Mouse (Mus musculus) MEL (cell line): ENCODE measurements around the gene Ctnnbip1.

Experiments used
- CTCF ChIP-seq, 3 experiments: IDR thresholded peaks in 2 of 3; conservative IDR thresholded peaks in 1 of 3; 2 replicates each; pipeline ENCODE4 v1.5.1; 2011 to 2012; ENCODE audit warnings: low read length in 3 of 3, low read depth in 2 of 3, mild to moderate bottlenecking in 2 of 3, improper control_type of control experiment in 1 of 3, inconsistent platforms in 1 of 3, mixed read lengths in 1 of 3, moderate library complexity in 1 of 3; ENCODE audit not compliant: control insufficient read depth in 1 of 3, insufficient read depth in 1 of 3, poor library complexity in 1 of 3, severe bottlenecking in 1 of 3
- GABPA ChIP-seq: IDR thresholded peaks from 2 replicates; pipeline ENCODE4 v1.6.1; 2012; ENCODE audit warnings: low read depth, mild to moderate bottlenecking, inconsistent platforms, low read length, improper control_type of control experiment, moderate library complexity
- GATA1 ChIP-seq: IDR thresholded peaks from 2 replicates; pipeline ENCODE4 v1.6.1; 2011; ENCODE audit warnings: low read depth, low read length, improper control_type of control experiment
- HCFC1 ChIP-seq: IDR thresholded peaks from 2 replicates; pipeline ENCODE4 v1.6.1; 2012; ENCODE audit warnings: low read depth, mild to moderate bottlenecking, inconsistent platforms, low read length, improper control_type of control experiment, moderate library complexity
- MYC ChIP-seq: IDR thresholded peaks from 2 replicates; pipeline ENCODE4 v1.6.1; 2011; ENCODE audit warnings: low read depth, mild to moderate bottlenecking, low read length, improper control_type of control experiment, moderate library complexity
- NELFE ChIP-seq: IDR thresholded peaks from 2 replicates; pipeline ENCODE4 v1.6.1; 2011; ENCODE audit warnings: low read depth, low read length, improper control_type of control experiment
- NRF1 ChIP-seq: IDR thresholded peaks from 2 replicates; pipeline ENCODE4 v1.6.1; 2014; ENCODE audit warnings: low read depth, mild to moderate bottlenecking, inconsistent platforms, low read length, improper control_type of control experiment, moderate library complexity; ENCODE audit not compliant: poor library complexity, insufficient read depth, severe bottlenecking
- SMC3 ChIP-seq: IDR thresholded peaks from 2 replicates; pipeline ENCODE4 v1.6.1; 2011; ENCODE audit warnings: low read depth, low read length, improper control_type of control experiment
- TAL1 ChIP-seq: IDR thresholded peaks from 2 replicates; pipeline ENCODE4 v1.6.1; 2012; ENCODE audit warnings: mild to moderate bottlenecking, inconsistent platforms, low read length, moderate library complexity, mixed read lengths
- TBP ChIP-seq: IDR thresholded peaks from 2 replicates; pipeline ENCODE4 v1.8.0; 2011; ENCODE audit warnings: low read depth, low read length, improper control_type of control experiment
- USF2 ChIP-seq, 2 experiments: IDR thresholded peaks; 2 replicates each; pipeline ENCODE4 v1.6.1; 2011 to 2012; ENCODE audit warnings: improper control_type of control experiment in 2 of 2, low read length in 2 of 2, borderline replicate concordance in 1 of 2, inconsistent platforms in 1 of 2, low read depth in 1 of 2, mild to moderate bottlenecking in 1 of 2; ENCODE audit not compliant: insufficient read depth in 1 of 2

DNA sequence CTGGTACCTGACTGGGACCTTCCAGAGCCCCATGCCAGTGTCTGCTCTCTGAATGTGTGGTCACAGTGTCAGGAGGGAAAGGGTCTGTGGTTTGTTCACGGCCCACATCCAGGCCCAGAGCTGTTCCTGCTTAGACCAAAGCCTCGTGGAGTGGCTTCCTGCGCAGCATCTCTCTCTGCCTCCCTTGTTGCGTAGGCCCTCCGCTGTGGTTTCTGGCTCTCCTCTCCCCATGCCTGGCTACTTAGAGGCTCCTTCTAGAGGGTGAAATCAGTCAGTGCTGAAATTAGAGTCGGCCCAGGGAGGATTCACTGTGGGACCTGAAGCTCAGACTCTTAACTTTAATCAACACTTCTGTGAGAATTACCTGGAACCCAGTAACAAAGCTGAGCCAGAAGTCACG lies 35.8 kb downstream of the Ctnnbip1 start:
- TF ChIP-seq CTCF (IDR thresholded peaks at IDR 0.05 in 2 of 3, conservative IDR thresholded peaks at IDR 0.05 in 1 of 3; ENCODE audit: control insufficient read depth in 1 of 3, insufficient read depth in 1 of 3, low read depth in 2 of 3, low read length in 3 of 3, poor library complexity in 1 of 3, severe bottlenecking in 1 of 3) (no peak), GABPA (no peak), NRF1 (no peak), NELFE (no peak), SMC3 (no peak), HCFC1 (no peak), TAL1 (no peak), USF2 (IDR thresholded peaks at IDR 0.05; ENCODE audit: borderline replicate concordance in 1 of 2, insufficient read depth in 1 of 2, low read depth in 1 of 2, low read length in 2 of 2) (no peak), GATA1 (no peak), MYC (no peak), TBP (no peak)
